Mouse (Mus musculus): Measurements from ENCODE around the gene Pde4b.

Pde4b gene

DNA sequence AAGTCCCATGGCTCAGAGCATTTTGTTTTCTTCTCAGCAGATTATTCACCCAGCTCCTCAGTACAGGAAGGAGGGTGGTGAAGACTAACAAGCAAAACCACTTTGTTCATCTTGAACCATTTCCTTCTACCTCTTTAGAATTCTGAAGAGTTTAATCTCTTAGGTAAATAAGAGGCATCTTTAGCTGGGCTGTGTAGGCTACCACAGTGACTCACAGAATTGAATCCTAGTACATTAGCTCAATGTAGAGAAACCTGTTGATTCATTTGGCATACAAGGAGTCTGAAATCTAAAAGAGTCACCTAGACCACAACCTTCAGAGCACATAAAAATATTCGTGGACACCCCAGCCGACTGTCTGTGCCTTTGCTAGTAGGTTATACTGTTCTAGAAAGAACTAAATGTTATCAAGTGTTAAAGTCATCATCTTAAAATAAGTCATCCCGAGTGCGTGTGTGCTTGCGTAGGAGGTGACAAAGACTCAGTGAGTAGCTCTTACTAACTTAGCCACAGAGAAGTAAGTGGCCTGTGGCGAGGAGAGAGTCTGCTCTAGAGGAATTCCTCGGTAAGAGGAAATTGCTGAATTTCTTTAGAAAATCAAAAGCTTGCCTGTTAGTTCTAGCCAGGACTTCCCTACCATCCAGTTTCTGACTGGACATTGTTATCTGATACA, 520.5 kb downstream of the Pde4b start:
- DNase-seq (ENCODE audit: extremely low spot score) = no peak

DNA sequence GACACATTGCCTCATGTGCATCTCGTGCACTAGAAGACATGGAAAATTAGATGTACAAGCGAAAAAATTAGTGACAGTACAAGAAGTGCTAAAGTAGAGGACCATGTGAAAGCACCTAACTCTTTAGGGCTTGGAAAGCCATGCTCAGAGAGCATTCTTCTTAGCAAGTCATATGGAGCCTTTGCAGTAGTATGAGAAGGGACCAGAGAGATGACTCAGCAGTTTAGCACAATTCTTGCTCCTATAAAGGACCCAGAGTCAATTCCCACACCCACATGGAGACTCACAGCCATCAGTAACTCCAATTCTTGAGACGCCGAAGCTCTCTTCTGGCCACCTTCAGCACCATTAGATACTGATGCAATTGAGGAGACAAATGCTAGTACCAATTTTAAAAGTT, 525.3 kb downstream of the Pde4b start:
- no peak for DNase-seq (ENCODE audit: extremely low spot score)

DNA sequence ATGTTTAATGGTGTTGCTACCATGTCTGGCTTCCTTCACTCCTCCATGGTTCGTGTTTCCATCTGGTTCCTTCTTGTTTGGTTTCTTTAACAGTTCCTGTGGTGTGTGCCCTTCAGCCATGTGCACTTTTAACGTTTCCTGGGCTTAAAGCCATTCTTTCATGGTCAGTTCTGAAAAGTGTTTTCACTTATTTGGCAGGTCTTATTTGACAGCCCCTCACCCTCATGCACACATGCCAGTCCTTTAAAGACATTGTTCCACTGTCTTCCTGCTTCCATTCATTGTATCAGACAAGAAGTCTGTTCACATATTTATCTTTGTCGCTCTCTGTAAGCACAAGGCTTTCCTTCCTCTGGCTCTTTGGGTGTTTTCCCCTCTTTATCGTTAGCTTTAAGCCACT, 530.4 kb downstream of the Pde4b start:
- DNase-seq (ENCODE audit: extremely low spot score) = no peak

DNA sequence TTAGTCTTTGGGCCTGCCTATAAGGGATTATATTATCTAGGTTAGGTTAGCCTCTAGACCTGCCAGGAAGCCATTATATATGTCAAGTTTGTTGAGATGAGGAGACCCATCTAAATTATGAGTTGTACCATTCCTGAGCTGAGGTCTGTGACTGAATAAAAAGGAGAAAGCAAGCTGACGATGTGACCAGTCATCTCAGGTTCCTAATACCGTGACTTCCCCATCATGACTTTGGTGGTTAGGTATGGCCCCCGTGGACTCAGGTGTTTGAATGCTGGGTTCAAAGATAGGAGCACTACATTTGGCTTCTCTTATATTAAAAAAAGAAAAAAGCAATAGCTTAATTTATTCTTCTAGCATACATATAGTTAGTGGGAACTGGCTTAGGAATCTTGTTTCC, 531.3 kb downstream of the Pde4b start:
- no peak for DNase-seq (ENCODE audit: extremely low spot score)

DNA sequence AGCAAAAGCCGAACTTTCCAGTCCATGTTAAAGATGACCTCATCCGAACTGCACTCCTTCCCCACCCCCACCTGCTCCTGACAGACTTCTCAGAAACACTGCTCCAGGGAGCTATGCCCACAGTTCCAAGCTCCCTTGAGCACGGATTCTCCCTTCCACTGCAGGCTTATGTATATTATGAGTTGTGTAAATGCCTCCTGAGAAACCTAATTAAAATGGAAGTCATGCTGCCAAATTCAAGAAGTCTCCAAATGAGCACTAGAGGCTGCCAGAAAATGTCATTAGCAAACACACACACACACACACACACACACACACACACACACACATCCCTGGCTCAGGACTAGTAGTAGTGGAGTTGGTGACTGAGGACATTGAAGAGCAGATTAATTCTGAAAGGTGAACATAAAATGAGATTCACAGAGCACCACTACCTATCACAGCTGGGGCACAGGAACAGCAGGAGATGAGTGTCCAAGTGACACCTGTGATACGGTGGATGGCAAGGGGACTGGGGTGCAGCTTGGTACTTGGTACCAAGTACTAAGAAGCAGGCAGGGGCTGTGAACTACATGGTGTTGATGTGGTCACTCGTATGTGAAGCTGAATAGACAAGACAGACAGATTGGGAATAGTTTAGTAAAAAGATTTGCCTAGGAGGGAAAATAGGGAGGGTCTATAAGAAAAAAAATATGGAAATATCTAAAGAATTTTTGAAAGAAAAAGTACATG, 533.0 kb downstream of the Pde4b start:
- DNase-seq (ENCODE audit: extremely low spot score) = no peak

DNA sequence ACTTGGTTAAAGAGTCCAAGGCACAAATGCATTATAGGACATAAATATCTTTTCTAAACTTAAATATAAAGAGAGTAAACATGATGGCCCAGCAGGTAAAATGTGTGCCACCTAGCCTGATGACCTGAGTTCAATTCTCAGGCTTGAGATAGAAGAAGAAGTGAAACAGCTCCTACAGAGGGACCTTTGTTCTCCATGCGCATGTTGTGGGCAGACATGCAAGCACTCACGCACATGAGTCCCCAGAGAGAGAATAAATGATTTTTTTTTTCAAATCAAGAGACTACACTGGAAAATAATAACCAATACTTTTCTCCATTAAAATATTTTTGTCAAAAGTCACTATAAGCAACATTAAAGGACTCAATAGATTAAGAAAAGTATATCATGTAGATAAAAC, 533.8 kb downstream of the Pde4b start:
- no peak for DNase-seq (ENCODE audit: extremely low spot score)

DNA sequence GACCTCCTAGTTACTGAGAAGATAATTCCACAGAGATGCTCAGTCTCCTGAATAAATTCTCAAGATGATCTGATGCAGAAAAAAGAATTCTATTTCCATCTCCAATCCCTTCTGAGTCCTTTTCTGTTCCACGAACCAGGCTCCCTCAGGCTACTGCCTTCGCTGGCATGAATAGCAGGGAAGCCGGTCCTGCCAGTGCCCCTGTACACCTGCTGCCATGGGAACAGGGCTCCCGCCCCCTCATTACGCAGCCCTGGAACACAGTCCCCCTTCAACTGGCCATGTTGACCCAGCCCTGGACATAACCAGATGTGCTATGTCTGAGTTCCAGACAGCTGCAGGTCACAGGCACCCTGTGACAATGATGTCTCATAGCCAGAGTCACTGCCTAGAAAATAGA, 535.6 kb downstream of the Pde4b start:
- DNase-seq (ENCODE audit: extremely low spot score) = no peak

DNA sequence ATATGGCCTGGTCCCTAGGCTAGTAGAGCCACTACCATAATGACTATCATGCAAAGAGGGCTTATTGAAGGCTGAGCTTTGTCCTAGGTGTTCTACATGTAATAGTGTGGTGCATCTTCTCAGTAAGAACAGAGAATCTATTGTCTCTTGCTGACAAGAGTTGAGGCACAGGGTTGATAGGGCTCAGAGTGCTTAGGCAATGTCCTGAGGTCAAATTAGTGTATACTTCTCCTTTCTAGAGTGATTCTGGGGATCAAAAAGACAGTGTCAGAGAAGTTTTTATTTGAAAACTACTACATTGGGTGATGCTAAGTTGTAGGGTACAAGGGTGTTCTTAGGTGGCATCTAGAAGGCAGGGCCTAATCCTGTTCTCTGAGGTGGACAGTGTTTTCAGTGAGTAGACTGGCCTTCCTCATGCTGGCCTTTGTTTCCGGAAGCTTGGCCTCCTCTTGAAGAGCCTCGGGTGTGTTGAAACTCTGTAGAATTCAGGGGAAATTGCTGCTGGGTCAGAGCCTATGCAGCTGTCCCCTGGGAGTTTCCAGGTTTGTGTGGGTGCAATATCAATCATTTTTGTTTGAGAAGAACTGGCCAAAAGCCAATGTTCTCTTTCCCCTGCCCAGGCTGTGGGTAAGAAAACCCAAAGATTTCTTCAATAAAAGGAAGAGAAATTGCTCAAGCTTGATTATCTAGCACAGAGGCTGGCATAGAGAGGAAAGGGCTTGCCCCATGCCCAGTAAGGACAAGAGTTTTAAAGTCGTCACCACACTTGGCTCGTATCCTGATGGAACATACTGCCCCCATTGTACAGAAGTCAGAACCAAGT, 536.7 kb downstream of the Pde4b start:
- DNase-seq (ENCODE audit: extremely low spot score) = no peak

DNA sequence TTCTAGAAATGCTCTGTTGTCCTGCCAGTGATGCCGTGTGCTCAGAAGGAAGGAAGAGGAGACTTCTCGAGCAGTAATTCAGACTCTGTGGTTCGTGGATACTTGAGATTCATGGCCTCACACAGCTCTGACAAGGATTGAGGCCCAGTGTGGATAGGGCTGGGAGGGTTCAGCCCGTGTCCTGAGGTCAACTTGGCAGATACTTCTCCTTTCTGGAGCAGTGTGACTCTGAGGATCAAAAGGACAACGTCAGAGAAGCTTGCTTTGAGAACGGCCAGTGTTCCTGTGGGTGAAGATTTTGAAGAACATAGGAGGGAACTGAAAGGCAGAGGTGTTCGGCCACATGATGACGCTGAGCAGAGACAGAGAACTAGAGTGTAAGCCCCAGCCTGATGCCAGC, 537.6 kb downstream of the Pde4b start:
- no peak for DNase-seq (ENCODE audit: extremely low spot score)

DNA sequence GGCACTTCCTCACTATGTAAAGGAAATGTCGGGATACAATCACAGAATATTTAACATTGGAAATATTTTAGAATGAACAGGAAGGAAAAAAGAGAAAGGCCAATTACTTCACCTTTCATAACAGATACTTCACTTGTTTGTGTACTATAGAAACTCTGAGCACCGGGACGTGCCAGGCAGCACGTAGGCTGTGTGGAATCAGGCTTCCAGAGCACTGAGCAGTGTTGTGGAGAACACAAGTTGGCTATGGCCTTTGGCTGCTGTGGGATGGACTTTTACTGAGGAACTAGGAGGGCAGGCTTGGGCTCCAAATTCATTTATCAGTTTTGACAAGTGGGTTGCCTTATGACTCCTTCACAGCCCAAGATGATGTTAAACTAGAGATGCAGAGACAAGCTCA, 540.5 kb downstream of the Pde4b start:
- no peak for DNase-seq (ENCODE audit: extremely low spot score)

DNA sequence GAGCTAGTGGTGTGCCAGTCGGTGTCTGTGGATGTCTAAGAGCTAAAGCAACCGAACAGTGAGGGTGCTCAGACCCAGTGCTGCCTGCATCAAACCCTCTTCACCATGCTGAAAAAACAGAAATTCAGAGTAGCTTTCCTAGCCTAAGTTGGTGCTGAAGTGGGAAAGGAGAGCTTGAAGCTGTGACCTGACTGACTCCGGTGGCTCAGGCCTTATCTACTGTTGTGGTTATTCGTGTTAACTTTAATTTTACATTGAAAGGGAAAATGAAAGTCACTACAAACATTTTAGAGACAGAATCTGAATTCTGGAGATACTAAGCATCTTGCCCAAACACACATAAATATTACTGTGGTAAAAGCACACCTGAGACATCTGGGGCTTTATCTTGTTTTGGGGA, 542.3 kb downstream of the Pde4b start:
- DNase-seq (ENCODE audit: extremely low spot score) = no peak

DNA sequence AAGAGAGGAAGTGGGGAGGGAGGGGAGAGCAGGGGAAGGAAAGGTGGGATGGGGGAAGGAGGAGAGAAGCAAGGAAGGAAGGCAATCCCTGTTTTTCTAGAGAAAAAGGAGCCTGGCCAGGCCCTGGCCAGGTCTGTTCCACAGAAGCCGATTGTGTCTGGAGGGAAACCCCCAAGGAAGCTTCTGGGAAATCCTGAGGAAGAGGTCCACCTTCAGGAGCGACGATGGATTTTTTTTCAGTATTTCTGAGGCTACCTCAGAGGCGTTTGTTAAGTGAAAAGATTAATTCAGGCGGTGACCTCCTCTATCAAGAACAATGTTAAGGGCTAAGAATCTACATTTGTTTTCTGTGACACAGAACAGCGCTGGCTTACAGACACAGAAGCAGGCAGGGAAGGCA, 542.9 kb downstream of the Pde4b start:
- DNase-seq (ENCODE audit: extremely low spot score) = no peak

DNA sequence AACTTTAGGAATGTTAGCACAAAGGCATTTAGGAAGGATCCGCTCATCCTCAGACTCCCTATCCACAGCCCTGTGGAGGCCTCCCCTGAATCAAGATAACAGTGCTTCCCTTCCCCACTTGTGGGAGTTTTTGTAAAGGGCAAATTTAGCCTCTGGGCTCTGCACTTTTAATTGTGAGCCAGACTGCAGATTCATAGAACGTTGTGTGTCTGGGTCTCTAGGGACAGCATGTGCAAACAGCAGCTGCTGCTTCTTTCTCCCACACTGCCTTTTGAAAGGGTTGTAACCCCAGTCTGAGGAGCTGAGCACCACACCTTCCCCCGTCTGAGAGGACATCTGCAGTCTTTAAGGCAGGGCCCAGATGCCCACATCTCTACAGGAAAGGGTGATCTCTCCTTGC, 544.3 kb downstream of the Pde4b start:
- DNase-seq (ENCODE audit: extremely low spot score) = no peak

DNA sequence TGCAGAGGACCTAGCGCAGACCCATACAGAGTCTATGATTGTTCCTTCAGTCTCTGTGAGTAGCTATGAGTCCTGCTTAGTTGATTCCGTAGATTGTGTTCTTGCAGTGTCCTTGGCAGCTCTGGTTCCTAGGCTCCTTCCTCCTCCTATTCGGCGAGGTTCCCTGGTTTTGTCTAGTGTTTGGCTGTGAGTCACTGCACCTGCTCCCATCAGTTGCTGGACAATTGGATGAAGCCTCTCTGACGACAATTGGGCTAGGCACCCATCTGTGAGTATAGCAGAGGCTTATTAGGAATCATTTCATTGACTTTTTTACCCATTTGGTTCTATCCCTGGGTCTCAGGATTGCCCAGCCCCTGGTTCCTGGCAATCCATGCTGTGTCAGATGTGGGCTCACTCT, 545.9 kb downstream of the Pde4b start:
- DNase-seq (ENCODE audit: extremely low spot score) = no peak

DNA sequence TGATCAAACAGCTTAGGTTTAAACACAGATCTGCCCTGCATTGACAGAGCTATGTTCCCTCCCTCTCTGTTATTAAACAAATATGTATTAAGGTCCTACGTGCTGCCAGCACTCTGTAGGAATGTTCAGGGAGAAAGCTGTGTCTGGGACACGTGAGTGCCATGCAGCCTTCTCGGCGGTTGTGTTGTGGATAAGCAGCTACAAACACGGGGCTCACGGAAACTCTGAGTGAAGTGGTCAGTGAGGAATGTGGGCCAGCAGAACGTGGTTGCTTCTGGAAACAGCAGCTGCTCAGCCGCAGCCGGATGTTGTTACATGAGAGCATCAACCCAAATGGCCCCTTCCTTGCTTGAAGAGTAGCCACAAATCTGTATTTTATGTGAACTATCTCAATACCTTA, 547.9 kb downstream of the Pde4b start:
- DNase-seq (ENCODE audit: extremely low spot score) = no peak

DNA sequence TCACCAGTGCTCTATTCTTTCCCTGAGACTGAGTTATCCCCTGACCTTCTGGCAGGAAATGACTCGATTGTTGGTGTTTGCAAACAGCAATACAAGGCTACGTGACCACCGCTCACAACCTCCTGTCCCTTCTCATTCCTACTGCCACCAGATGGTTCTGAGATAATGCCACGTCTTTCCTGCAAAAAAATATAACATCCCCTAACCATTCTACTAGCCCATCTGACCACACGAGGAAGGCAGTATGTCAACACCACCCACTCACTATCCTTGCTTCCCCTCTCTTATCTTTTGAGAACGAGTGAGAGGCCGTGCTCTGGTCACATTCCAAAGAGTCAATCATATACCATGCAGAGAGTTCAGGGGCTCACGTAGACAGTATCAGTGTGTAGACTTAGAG, 548.6 kb downstream of the Pde4b start:
- no peak for DNase-seq (ENCODE audit: extremely low spot score)

DNA sequence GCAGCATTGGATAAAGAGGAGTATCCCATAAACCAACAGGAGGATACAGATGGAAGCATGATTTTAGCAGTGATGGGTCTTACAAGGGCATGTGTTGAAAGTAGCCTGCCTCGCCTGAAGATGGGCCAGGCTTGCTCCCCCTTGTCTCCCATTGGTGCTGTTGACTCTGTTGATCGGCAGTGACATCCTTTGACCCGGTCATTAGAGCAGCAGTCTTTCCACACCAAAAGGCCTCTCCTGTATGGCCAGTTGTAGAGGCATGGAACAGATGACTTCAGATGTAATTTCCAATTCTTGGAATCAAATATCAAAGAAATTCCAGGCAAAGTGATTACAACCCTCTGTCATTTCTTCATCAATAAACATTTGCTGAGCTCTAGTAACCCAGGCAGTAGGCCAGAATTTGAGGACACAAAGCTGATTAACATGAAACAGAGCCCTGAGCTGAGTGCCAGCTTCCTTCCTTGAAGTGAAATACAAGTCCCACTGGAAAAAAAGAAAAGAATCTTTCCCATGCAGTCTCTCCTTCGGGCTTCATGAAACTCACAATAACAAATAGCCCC, 550.1 kb downstream of the Pde4b start:
- no peak for DNase-seq (ENCODE audit: extremely low spot score)

DNA sequence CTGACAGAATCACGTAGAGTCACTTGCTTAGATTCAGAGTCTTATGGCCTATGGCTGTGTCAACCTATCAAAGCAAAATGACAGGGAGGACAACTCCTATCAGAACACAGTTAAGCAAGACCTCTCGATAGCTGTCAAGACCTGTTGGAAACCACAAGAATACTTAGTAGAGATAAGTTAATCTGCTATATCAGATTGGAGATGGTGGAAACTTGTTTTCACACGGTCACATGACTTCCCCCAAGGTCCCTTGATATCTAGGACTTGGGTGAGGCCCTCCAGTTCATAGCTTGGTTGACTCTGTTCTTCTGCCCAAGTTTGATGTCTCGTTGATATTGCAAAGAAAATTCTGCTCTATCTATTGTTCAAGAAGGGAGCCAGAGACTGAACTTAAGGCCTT, 553.6 kb downstream of the Pde4b start:
- DNase-seq (ENCODE audit: extremely low spot score) = no peak

DNA sequence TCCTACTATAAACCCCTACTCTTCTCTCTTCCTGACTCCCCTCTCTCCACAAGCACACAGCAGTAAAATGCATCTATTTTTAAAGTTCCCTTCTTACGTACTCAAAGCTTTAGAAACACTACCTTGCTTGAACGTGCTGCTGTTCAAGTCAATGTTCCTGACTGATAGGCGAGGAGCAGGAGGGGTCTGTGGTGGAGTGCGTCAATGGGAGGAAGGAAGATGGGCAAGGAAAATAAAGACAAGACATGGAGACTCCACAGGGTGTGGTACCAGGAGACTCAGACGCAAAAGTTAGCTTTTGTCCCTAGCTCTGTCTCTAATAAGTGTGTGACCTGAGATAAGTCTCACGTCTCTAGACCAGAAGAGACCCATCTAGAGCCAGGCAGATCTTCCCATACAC, 556.7 kb downstream of the Pde4b start:
- DNase-seq (ENCODE audit: extremely low spot score) = no peak

DNA sequence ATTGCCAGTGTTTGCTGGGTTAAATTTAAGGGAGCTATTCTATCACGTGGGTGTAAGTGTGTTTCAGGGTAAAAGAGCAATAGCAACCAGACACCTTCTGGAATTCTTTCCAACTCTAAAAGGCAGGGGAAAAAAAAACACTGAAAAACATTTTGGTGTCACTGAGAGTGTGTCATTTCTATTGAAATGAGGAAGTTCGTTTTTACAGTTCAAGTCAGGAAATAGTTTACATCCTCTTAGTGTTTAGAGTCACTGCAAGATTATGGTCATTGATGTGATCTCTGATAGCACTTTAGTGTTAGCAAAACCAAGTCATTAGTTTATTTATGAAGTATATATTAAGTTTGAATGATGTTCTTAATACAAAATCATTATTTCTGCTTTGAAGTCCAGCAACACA, 559.7 kb downstream of the Pde4b start:
- DNase-seq (ENCODE audit: extremely low spot score) = no peak

DNA sequence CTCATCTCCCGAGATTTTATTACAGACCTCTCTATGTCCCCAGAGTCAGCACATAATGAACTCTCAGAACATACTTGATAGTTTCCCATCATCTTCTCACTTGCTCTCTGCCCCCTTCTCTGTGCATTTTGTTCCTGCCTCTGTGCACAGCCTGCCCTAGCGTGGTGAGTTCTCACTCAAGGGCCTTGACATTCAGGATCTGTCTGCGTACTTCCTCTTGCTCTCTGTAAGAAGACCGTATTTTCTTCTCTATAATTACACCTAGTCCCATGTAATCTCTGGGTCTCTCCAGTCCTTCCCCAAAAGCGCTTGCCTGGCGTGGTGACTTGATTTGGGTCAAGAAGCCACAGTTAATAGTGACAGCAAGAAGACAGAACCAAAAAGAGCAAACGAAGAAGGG, 568.0 kb downstream of the Pde4b start:
- DNase-seq (ENCODE audit: extremely low spot score) = no peak

DNA sequence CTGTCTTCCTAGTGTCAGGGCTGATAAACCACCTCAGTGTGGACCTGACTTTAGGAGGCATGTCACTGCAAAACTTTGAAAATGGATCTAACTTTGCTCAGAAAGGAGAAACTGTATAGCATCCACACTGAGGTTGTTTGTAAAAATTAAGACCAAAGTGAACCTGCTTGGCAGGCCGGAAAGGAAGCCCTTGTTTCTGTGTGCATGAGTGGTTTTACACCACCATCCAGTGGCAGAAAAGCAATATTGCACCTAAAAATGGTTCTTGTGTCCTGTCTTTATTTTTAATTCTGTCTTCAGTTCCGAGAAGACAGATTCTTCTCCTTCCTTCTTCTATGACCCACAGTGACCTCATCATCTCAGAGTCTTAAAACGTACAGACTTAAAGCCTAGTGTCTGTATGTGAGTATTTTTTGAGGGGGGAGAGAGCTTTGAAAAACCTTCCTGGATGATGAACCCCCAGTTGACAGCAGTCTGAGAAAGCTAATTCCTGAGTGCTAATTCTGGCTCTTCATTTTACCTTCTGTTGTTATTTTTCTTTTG, 569.2 kb downstream of the Pde4b start:
- DNase-seq (ENCODE audit: extremely low spot score) = peak; percentile 47
